In genomic region chr14:118179701-118180100, GRCm38 (mm10) we compare ENCODE assay signal across 8 mouse cellular contexts. TPM values are rescaled to one million over a fixed set of nuclear protein-coding genes. Genes with fewer than 3 reads are reported as not detected.
DNase-seq lines count a peak whose midpoint lies in the region; ATAC-seq and TF ChIP-seq lines count a peak whose summit lies in the region.

No protein-coding gene starts in this region.

- no peak overlapping the region for H3K27ac ChIP-seq in cerebellum, adult 2 months (ENCODE audit: insufficient read depth, low read length)
- no peak overlapping the region for H3K27ac ChIP-seq in limb, embryonic 12.5 days
- no peak overlapping the region for H3K27ac ChIP-seq in small intestine, adult 2 months (ENCODE audit: insufficient read depth, low read depth, low read length)

- DNase-seq in cerebellum, adult 2 months = no peak
- no peak for DNase-seq in cerebellum, postnatal 36 days
- DNase-seq in spleen, adult 12 weeks (ENCODE audit: low spot score) = no peak

- H3K9me3 ChIP-seq in megakaryocyte, embryonic 14.5 days = peaks cover 3% of the 10 kb centered on the region; the same call in 1 of the 2 replicates
- no peaks in the 10 kb centered on the region for H3K9me3 ChIP-seq in limb, embryonic 12.5 days

- H3K9ac ChIP-seq in limb, embryonic 12.5 days (replicated peaks) = peak overlapping the region; percentile 55

- H3K4me1 ChIP-seq in cerebellum, adult 2 months (ENCODE audit: control insufficient read depth, insufficient read depth, low read length) = no peaks in the 10 kb centered on the region
- H3K4me1 ChIP-seq in megakaryocyte, embryonic 14.5 days = peaks cover 18% of the 10 kb centered on the region
- no peaks in the 10 kb centered on the region; the same call in 1 of the 2 replicates for H3K4me1 ChIP-seq in limb, embryonic 12.5 days (replicated peaks)
- H3K4me1 ChIP-seq in small intestine, adult 2 months (ENCODE audit: control insufficient read depth, insufficient read depth, insufficient read length, low read length) = no peaks in the 10 kb centered on the region

- 44% methylated on average over 7 of the region's 7 CpGs for WGBS in cerebellum, adult 2 months
- 34% methylated on average over 7 of the region's 7 CpGs for WGBS in limb, embryonic 12.5 days
- 39% methylated on average over 7 of the region's 7 CpGs for WGBS in small intestine, adult 2 months

- no peak for TF ChIP-seq CTCF in cerebellum, adult 2 months (IDR thresholded peaks at IDR 0.05; ENCODE audit: borderline replicate concordance, insufficient read depth, low read depth, low read length)
- no peak for TF ChIP-seq CTCF in small intestine, adult 2 months (IDR thresholded peaks at IDR 0.05; ENCODE audit: extremely low read depth, insufficient read length, insufficient replicate concordance, low read depth, low read length)

- no peaks in the 10 kb centered on the region for H3K27me3 ChIP-seq in cerebellum, adult 2 months (ENCODE audit: control insufficient read depth, insufficient read depth, low read length)
- peaks cover 8% of the 10 kb centered on the region for H3K27me3 ChIP-seq in megakaryocyte, embryonic 14.5 days (replicated peaks)
- H3K27me3 ChIP-seq in limb, embryonic 12.5 days = no peaks in the 10 kb centered on the region
- H3K27me3 ChIP-seq in small intestine, adult 2 months (ENCODE audit: control insufficient read depth, insufficient read depth, low read length) = no peaks in the 10 kb centered on the region; the same call in 1 of the 2 replicates

- H3K36me3 ChIP-seq in megakaryocyte, embryonic 14.5 days (replicated peaks; ENCODE audit: low read length) = no peaks in the 10 kb centered on the region
- no peaks in the 10 kb centered on the region for H3K36me3 ChIP-seq in limb, embryonic 12.5 days
- H3K36me3 ChIP-seq in small intestine, adult 2 months (ENCODE audit: control insufficient read depth, insufficient read depth, low read length) = no peaks in the 10 kb centered on the region

- H3K4me2 ChIP-seq in limb, embryonic 12.5 days = peak overlapping the region; percentile 73

- no peak for TF ChIP-seq POLR2A in cerebellum, adult 2 months (IDR thresholded peaks at IDR 0.05; ENCODE audit: borderline replicate concordance, insufficient read depth, low read length)
- TF ChIP-seq POLR2A in small intestine, adult 2 months (IDR thresholded peaks at IDR 0.05; ENCODE audit: low read depth, low read length) = no peak

- ATAC-seq in megakaryocyte, adult 5-6 weeks (ENCODE audit: poor library complexity, severe bottlenecking) = no peak
- ATAC-seq in limb, embryonic 12.5 days (ENCODE audit: insufficient number of reproducible peaks, insufficient read depth, low FRiP score, low TSS enrichment, low read depth) = no peak
- no peak for ATAC-seq in erythroid progenitor cell, adult 5-6 weeks (replicated peaks; ENCODE audit: low FRiP score, poor library complexity, severe bottlenecking)

- peak overlapping the region; percentile 79 for H3K4me3 ChIP-seq in cerebellum, adult 2 months (replicated peaks; ENCODE audit: insufficient read depth, low read depth, low read length)
- H3K4me3 ChIP-seq in megakaryocyte, embryonic 14.5 days (replicated peaks) = peak overlapping the region; percentile 92
- H3K4me3 ChIP-seq in limb, embryonic 12.5 days (replicated peaks) = peak overlapping the region; percentile 50
- 0 out of 2 replicates have a peak overlapping the region, but pooled peaks have one; percentile 80 for H3K4me3 ChIP-seq in small intestine, adult 2 months (ENCODE audit: low read depth, low read length)

RNA-seq across cellular contexts. Expression of gene Gpr180, which starts 42.7 kb away (rescaled TPM):
- 37.6 and 38.7 TPM in 2 replicates for polyA plus RNA-seq in cerebellum, adult 2 months (2012; rRNA removed)
- 3.0 and 3.2 TPM in 2 replicates for polyA plus RNA-seq in megakaryocyte, embryonic 14.5 days (2012; ENCODE audit: insufficient read depth, low replicate concordance)
- total RNA-seq in megakaryocyte, adult 5-6 weeks (2015) = 8.5 and 10.8 TPM in 2 replicates
- total RNA-seq in megakaryocyte, adult 5-6 weeks (2017) = 7.2 and 7.8 TPM in 2 replicates
- 53.3 and 54.2 TPM in 2 replicates for polyA plus RNA-seq in limb, embryonic 12.5 days (2016; fragmentation: Nextera tagmentation; extraction: Ambion mirVana)
- 14.6 and 14.9 TPM in 2 replicates for polyA plus RNA-seq in small intestine, adult 2 months (2012; rRNA removed)
- 1.1 and 2.5 TPM in 2 replicates for total RNA-seq in erythroid progenitor cell, adult 5-6 weeks (2015; ENCODE audit: low replicate concordance)
- 1.7 TPM in 1 of 2 replicates, not detected in the other for total RNA-seq in erythroid progenitor cell, adult 5-6 weeks (2017; ENCODE audit: low replicate concordance)

RNA-seq across cellular contexts. Expression of gene Tgds, which starts 47.1 kb away (rescaled TPM):
- 9.0 and 10.2 TPM in 2 replicates for polyA plus RNA-seq in cerebellum, adult 2 months (2012; rRNA removed)
- 5.5 TPM in 1 of 2 replicates, not detected in the other for polyA plus RNA-seq in megakaryocyte, embryonic 14.5 days (2012; ENCODE audit: insufficient read depth, low replicate concordance)
- 16.7 and 24.5 TPM in 2 replicates for total RNA-seq in megakaryocyte, adult 5-6 weeks (2015)
- total RNA-seq in megakaryocyte, adult 5-6 weeks (2017) = 20.3 and 20.5 TPM in 2 replicates
- polyA plus RNA-seq in limb, embryonic 12.5 days (2016; fragmentation: Nextera tagmentation; extraction: Ambion mirVana) = 36.7 and 36.9 TPM in 2 replicates
- 3.9 and 5.6 TPM in 2 replicates for polyA plus RNA-seq in small intestine, adult 2 months (2012; rRNA removed)
- 7.1 and 10.8 TPM in 2 replicates for total RNA-seq in erythroid progenitor cell, adult 5-6 weeks (2015; ENCODE audit: low replicate concordance)
- total RNA-seq in erythroid progenitor cell, adult 5-6 weeks (2017; ENCODE audit: low replicate concordance) = 1.5 and 2.4 TPM in 2 replicates

RNA-seq across cellular contexts. Expression of gene Sox21, which starts 57.1 kb away (rescaled TPM):
- 4.9 and 5.6 TPM in 2 replicates for polyA plus RNA-seq in cerebellum, adult 2 months (2012; rRNA removed)
- not detected in 2 replicates for polyA plus RNA-seq in megakaryocyte, embryonic 14.5 days (2012; ENCODE audit: insufficient read depth, low replicate concordance)
- total RNA-seq in megakaryocyte, adult 5-6 weeks (2015) = not detected in 2 replicates
- total RNA-seq in megakaryocyte, adult 5-6 weeks (2017) = not detected in 2 replicates
- polyA plus RNA-seq in limb, embryonic 12.5 days (2016; fragmentation: Nextera tagmentation; extraction: Ambion mirVana) = 0.27 and 0.51 TPM in 2 replicates
- 0.06 and 5.2 TPM in 2 replicates for polyA plus RNA-seq in small intestine, adult 2 months (2012; rRNA removed)
- total RNA-seq in erythroid progenitor cell, adult 5-6 weeks (2015; ENCODE audit: low replicate concordance) = not detected in 2 replicates
- not detected in 2 replicates for total RNA-seq in erythroid progenitor cell, adult 5-6 weeks (2017; ENCODE audit: low replicate concordance)
